Mouse (Mus musculus) limb, embryonic 14.5 days (tissue): ENCODE measurements around the gene Babam2. TPM values are rescaled to one million over a fixed set of nuclear protein-coding genes. Genes with fewer than 3 reads are reported as not detected.

Experiments used
- ATAC-seq: fragments of 200-750 bp; cut with Nextera tagmentation; 2 replicates; pipeline ENCODE4 v1.8.0; 2017; ENCODE audit warnings: low read depth, moderate number of reproducible peaks, moderate TSS enrichment; ENCODE audit not compliant: low FRiP score
- DNase-seq: peaks from one replicate; pipeline ENCODE4 v3.0.0-alpha.2; 2015; ENCODE audit warnings: low spot score
- H3K27ac ChIP-seq: fragments of 300-500 bp; sonication (generic); replicated peaks from 2 replicates; pipeline ENCODE4 v1.5.1; 2014; ENCODE audit warnings: low read depth, mild to moderate bottlenecking, low read length, moderate library complexity, mixed read lengths
- H3K27me3 ChIP-seq: fragments of 300-500 bp; sonication (generic); 2 replicates; pipeline ENCODE4 v1.6.1; 2014; ENCODE audit warnings: low read length, mixed read lengths; ENCODE audit not compliant: control insufficient read depth, insufficient read depth
- H3K36me3 ChIP-seq: fragments of 300-500 bp; sonication (generic); 2 replicates; pipeline ENCODE4 v1.6.1; 2014; ENCODE audit warnings: mild to moderate bottlenecking, low read length, moderate library complexity, mixed read lengths; ENCODE audit not compliant: control insufficient read depth, insufficient read depth
- H3K4me1 ChIP-seq: fragments of 300-500 bp; sonication (generic); 2 replicates; pipeline ENCODE4 v1.6.1; 2014; ENCODE audit warnings: antibody characterized with exemption, low read length, mixed read lengths; ENCODE audit not compliant: control insufficient read depth, insufficient read depth
- H3K4me2 ChIP-seq: fragments of 300-500 bp; sonication (generic); replicated peaks from 2 replicates; pipeline ENCODE4 v1.6.1; 2014; ENCODE audit warnings: low read depth, mild to moderate bottlenecking, low read length, moderate library complexity; ENCODE audit not compliant: severe bottlenecking
- H3K4me3 ChIP-seq: fragments of 300-500 bp; sonication (generic); replicated peaks from 2 replicates; pipeline ENCODE4 v1.5.1; 2014; ENCODE audit warnings: low read length
- H3K9ac ChIP-seq: fragments of 300-500 bp; sonication (generic); 2 replicates; pipeline ENCODE4 v1.6.1; 2014; ENCODE audit warnings: mild to moderate bottlenecking, low read depth, low read length, moderate library complexity; ENCODE audit not compliant: severe bottlenecking
- H3K9me3 ChIP-seq: fragments of 300-500 bp; sonication (generic); 2 replicates; pipeline ENCODE4 v1.6.1; 2016; ENCODE audit warnings: low read length; ENCODE audit not compliant: control insufficient read depth
- POLR2A ChIP-seq: fragments of 200-500 bp; IDR thresholded peaks from 2 replicates; pipeline ENCODE4 v1.8.0; 2012; ENCODE audit warnings: inconsistent platforms, mild to moderate bottlenecking, moderate library complexity, borderline replicate concordance; ENCODE audit not compliant: insufficient read depth, insufficient read length; ENCODE audit errors: extremely low read depth
- WGBS: fragments of 180-500 bp; shearing (Covaris S2); extraction: QIAGEN DNeasy Blood & Tissue Kit; methylation state at CpG from one replicate; pipeline ENCODE4 v1.1.7; 2014; 5-methylcytosine and 5-hydroxymethylcytosine counted together
- polyA plus RNA-seq, 2 experiments: library from polyadenylated mRNA; depleted of rRNA in 1 of 2; stranded (reverse) in 1 of 2; unstranded in 1 of 2; fragments of >200 nt; fragmentation: Nextera tagmentation in 1 of 2; extraction: Ambion mirVana in 1 of 2; gene quantifications; 2 replicates each; pipeline versions ENCODE4 v1.2.1 to v1.2.3; 2012 to 2014

The Babam2 gene
- polyA plus RNA-seq, 2 experiments = 23.4 to 35.8 TPM

- Histone ChIP-seq H3K9me3 (no peaks in the 10 kb centered on the region), H3K4me3 (no peak overlapping the region), H3K4me2 (no peak overlapping the region), H3K27me3 (no peaks in the 10 kb centered on the region), H3K9ac (no peak overlapping the region), H3K36me3 (no peaks in the 10 kb centered on the region), H3K27ac (0 out of 2 replicates have a peak overlapping the region, but pooled peaks have one; percentile 14), H3K4me1 (no peaks in the 10 kb centered on the region; the same call in 1 of the 2 replicates)
- DNase-seq = no peak
- no peak for ATAC-seq
- no peak for TF ChIP-seq POLR2A
- WGBS = 63% methylated on average over 7 of the region's 7 CpGs
These were observed 208.9 kb downstream of the Babam2 start for GRCm38 (mm10) chr5:31906286-31906951.

GRCm38 (mm10) chr5:31907959-31908358, 210.5 kb downstream of the Babam2 start:
- DNase-seq (no peak), ATAC-seq (no peak)
- no peaks in the 10 kb centered on the region for H3K36me3 ChIP-seq
- H3K4me1 ChIP-seq = no peaks in the 10 kb centered on the region; the same call in 1 of the 2 replicates
- no peak overlapping the region for H3K27ac ChIP-seq
- no peak for TF ChIP-seq POLR2A
- no peaks in the 10 kb centered on the region for H3K9me3 ChIP-seq
- H3K4me3 ChIP-seq = no peak overlapping the region
- H3K27me3 ChIP-seq = no peaks in the 10 kb centered on the region
- WGBS = 83% methylated on average over 2 of the region's 2 CpGs
- no peak overlapping the region for H3K4me2 ChIP-seq
- H3K9ac ChIP-seq = no peak overlapping the region

GRCm38 (mm10) chr5:31908818-31909217, 211.3 kb downstream of the Babam2 start:
- H3K36me3 ChIP-seq = no peaks in the 10 kb centered on the region
- DNase-seq (no peak), ATAC-seq (no peak)
- no peak overlapping the region for H3K4me2 ChIP-seq
- no peak overlapping the region for H3K9ac ChIP-seq
- H3K4me1 ChIP-seq = no peaks in the 10 kb centered on the region; the same call in 1 of the 2 replicates
- no peaks in the 10 kb centered on the region for H3K9me3 ChIP-seq
- H3K27ac ChIP-seq = no peak overlapping the region
- TF ChIP-seq POLR2A = no peak
- no peak overlapping the region for H3K4me3 ChIP-seq
- H3K27me3 ChIP-seq = no peaks in the 10 kb centered on the region
- 89% methylated on average over 2 of the region's 2 CpGs for WGBS

- no peaks in the 10 kb centered on the region for H3K36me3 ChIP-seq
- WGBS = 52% methylated on average over 7 of the region's 7 CpGs
- H3K4me3 ChIP-seq = no peak overlapping the region
- peak; percentile 65 for DNase-seq
- no peak for ATAC-seq
- H3K4me1 ChIP-seq = no peaks in the 10 kb centered on the region
- H3K9me3 ChIP-seq = no peaks in the 10 kb centered on the region
- no peak overlapping the region for H3K27ac ChIP-seq
- no peak overlapping the region for H3K9ac ChIP-seq
- no peak overlapping the region for H3K4me2 ChIP-seq
- no peak for TF ChIP-seq POLR2A
- no peaks in the 10 kb centered on the region for H3K27me3 ChIP-seq
These were observed 218.8 kb downstream of the Babam2 start for GRCm38 (mm10) chr5:31916241-31916640.

GRCm38 (mm10) chr5:31918566-31918965, 221.1 kb downstream of the Babam2 start:
- Histone ChIP-seq H3K4me1 (no peaks in the 10 kb centered on the region), H3K4me3 (no peak overlapping the region), H3K9me3 (no peaks in the 10 kb centered on the region), H3K27me3 (no peaks in the 10 kb centered on the region), H3K4me2 (no peak overlapping the region), H3K36me3 (no peaks in the 10 kb centered on the region), H3K9ac (no peak overlapping the region), H3K27ac (no peak overlapping the region)
- DNase-seq (no peak), ATAC-seq (no peak)
- no peak for TF ChIP-seq POLR2A
- WGBS = 82% methylated on average over 4 of the region's 4 CpGs
